Mouse (Mus musculus) embryonic fibroblast, embryonic 13.5 days (primary cell): ENCODE measurements at regions not wholly inside any gene's neighbourhood (a gene's known extent, or its start where the extent isn't known, plus 50 kb on each side); places are given as distances from the start of the nearest gene placed in this dataset.

Experiments used
- H3K27ac ChIP-seq: 2 replicates; pipeline ENCODE4 v1.5.1; 2012; ENCODE audit warnings: low read length, control low read depth, inconsistent platforms; ENCODE audit not compliant: insufficient read depth
- H3K4me1 ChIP-seq: 2 replicates; pipeline ENCODE4 v1.6.1; 2011; ENCODE audit warnings: low read length; ENCODE audit not compliant: control insufficient read depth, insufficient read depth
- H3K4me3 ChIP-seq: 2 replicates; pipeline ENCODE4 v1.5.1; 2011; ENCODE audit warnings: mild to moderate bottlenecking, control low read depth, low read length; ENCODE audit not compliant: insufficient read depth
- CTCF ChIP-seq: IDR thresholded peaks from 2 replicates; pipeline ENCODE4 v1.5.1; 2011; ENCODE audit warnings: mild to moderate bottlenecking, control low read depth, low read length, moderate library complexity, borderline replicate concordance; ENCODE audit not compliant: insufficient read depth
- POLR2A ChIP-seq: IDR thresholded peaks from 2 replicates; pipeline ENCODE4 v1.6.1; 2011; ENCODE audit warnings: low read depth, mild to moderate bottlenecking, control low read depth, low read length, moderate library complexity

DNA sequence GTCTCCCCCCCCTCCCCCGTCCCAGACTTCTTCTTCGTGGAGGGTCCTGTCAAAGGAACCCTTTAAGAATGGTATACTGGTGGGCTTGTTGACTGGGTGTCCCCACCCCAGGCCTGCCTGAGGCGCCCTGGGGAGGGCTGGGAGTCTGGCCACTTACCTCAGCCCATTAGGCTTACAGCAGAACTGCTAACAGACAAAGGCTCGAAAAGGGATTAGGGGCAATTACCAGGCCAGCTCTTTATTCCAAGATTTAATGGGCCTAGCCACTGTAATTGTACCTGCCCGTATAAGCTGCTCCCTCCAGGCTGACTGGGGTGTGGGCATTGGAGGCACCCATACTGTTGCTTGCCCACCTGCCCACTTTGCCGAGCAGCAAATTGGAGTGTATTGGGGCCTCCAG lies 93.8 kb upstream of the Pitx1 start:
- Histone ChIP-seq H3K27ac (no peak overlapping the region), H3K4me1 (0 out of 2 replicates have a peak, but pooled peaks cover 3% of the 10 kb centered on the region), H3K4me3 (no peak overlapping the region)
- TF ChIP-seq POLR2A (no peak), CTCF (no peak)

DNA sequence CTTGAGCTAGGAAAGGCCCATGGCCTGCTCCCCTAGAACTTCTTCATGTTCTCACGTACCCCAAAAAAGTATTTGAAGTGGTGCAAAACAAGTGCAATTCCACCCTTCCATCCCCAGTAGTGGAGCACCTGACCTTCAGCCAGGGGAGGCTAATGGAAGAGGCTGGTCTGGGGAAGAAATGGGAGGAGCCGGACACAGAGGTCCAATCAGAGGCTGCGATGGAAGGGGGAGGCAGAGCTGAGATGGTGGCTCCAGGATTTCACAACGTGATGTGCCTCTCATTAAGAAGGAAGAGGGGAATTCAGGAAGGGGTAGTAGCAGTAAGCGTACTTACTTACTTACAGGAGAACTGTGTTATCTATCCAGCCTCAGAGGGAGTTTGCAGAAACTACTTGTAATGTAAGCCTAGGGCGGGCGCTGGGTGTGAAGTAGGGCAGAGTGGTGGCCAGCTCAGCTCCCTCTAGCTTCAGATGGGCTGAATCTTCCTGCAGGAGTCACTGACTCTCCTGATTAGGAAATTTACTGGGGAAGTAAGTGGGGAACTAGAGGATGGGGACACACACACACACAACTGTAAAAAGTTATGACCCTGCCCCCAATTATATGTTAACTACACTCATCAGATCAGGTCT lies 87.6 kb upstream of the Pitx1 start:
- 0 out of 2 replicates have a peak, but pooled peaks cover 3% of the 10 kb centered on the region for H3K4me1 ChIP-seq
- H3K4me3 ChIP-seq = no peak overlapping the region
- no peak for TF ChIP-seq CTCF
- TF ChIP-seq POLR2A = no peak
- no peak overlapping the region for H3K27ac ChIP-seq

DNA sequence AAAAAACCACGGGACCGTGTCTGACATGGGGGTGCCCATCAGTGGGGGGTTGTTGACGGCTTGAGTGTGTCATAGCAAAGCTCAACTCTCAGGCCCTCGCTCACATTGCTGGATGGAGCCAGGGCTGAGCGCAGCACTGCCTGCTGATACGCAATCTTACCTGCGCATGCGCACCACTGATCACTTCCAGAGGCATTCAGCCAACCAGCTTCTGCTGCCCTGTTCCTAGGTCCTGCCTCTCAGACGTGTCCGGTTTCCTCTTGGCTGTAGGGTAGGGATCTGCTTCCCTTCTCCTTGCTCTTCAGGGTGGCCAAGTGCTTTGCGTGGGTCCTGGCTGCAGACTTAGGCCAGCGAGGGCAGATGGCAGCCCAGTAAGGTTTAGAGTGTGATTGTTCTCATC lies 81.3 kb upstream of the Pitx1 start:
- Histone ChIP-seq H3K4me3 (no peak overlapping the region), H3K4me1 (no peaks in the 10 kb centered on the region), H3K27ac (no peak overlapping the region)
- TF ChIP-seq POLR2A = no peak
- no peak for TF ChIP-seq CTCF

DNA sequence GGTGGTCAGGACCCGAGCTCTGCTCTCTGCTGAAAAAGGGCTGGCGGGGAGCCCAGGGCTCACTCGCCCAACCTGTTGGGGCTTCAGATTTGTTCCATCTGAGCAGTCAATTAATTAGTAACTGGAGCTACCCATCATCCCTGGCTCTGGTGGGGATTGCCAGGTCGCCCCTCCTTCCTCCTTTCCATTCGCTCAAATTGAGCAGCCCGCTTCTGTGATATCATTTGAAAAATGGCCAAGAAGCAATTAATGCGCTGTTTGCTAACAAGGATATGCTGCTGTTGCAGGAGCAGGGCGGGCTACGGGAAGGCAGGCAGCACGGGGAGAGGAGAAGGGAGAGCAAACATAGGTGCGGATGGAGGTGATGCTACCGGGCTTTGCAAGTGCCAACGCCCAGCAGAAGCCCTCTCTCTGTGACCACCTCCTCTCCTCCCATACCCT lies 76.3 kb upstream of the Pitx1 start:
- TF ChIP-seq POLR2A (no peak), CTCF (no peak)

DNA sequence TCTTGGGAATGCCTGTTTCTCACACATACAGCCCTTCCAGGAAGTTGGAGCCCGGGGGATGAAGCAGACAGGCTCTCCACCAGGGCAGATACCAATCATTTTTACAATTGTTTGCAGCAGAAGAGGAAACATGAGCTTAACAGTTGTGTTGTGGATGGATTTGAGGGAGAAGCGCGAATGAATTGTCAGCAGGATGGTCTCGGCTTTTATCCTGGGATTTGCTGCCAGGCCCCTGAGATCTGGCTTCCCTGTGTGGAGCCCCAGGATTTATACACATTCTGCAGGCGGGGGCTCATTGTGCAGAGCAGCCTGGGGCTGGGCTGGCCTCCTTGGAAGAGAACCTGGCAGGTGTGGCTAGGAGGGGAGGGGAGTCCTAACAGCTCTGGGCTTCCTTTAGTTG lies 73.9 kb upstream of the Pitx1 start:
- H3K4me3 ChIP-seq = no peak overlapping the region
- no peaks in the 10 kb centered on the region; the same call in 1 of the 2 replicates for H3K4me1 ChIP-seq
- TF ChIP-seq CTCF (no peak), POLR2A (no peak)
- H3K27ac ChIP-seq = no peak overlapping the region

More for the DNA sequence above, 76.3 kb upstream of the Pitx1 start:
- Histone ChIP-seq H3K27ac (no peak overlapping the region), H3K4me1 (no peaks in the 10 kb centered on the region; the same call in 1 of the 2 replicates), H3K4me3 (no peak overlapping the region)

DNA sequence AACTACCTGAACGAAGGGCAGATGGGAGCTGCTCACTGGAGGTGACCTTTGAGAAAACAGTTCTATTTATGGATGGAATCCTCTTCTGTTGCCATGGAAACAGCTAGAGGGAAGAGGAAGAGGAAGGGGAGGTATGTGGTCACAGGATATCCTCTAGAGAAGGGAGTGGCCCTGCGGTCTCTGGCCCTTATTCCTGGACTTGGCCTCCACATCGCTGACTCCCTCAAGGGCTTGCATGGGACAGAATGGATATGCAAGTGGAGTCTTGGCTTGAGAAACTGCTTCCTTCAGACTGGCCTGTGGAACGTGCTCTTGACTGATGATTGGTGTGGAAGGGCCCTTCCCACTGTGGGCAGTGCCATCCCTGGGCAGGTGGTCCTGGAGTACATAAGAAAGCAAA lies 68.9 kb upstream of the Pitx1 start:
- Histone ChIP-seq H3K4me3 (no peak overlapping the region), H3K27ac (no peak overlapping the region), H3K4me1 (no peaks in the 10 kb centered on the region)
- TF ChIP-seq CTCF (no peak), POLR2A (no peak)

DNA sequence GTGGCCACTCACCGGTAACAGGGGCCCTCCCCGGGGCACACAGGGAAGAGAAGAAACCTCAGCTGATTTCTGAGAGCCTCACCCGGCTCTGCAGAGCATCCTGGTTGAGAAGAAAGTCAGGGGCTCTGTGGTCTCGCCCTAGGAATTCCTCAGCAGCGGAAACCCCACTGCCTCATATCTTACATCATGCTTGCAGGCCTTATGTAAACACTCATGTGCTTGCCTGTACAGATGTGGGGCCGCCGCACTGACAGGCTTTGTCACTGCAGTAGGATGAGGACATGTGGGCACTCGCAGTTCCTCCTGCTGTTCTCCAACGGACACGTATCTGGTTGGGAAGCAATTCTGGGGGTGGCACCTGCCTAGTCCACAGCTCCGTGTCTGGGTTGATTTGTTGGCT lies 66.3 kb upstream of the Pitx1 start:
- Histone ChIP-seq H3K27ac (no peak overlapping the region), H3K4me3 (no peak overlapping the region), H3K4me1 (no peaks in the 10 kb centered on the region)
- TF ChIP-seq POLR2A = no peak
- TF ChIP-seq CTCF = no peak

DNA sequence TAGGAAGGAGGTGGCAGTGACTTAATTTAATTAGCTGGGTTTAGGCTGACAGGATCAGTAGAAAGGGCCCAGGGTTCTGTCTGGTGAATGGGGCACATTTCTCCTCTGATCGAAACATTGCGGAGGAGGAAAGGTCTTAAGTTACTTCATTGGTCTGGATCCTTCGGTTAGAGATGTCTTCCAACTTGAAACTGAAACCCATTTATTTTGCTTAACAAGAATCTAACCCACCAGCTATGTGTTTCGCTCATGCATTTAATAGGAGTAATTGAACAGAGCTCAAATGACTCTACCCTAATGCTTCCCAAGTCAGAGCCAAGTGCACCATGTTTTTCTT lies 64.2 kb upstream of the Pitx1 start:
- no peak overlapping the region for H3K4me3 ChIP-seq
- H3K27ac ChIP-seq = no peak overlapping the region
- TF ChIP-seq POLR2A = no peak
- TF ChIP-seq CTCF = no peak
- H3K4me1 ChIP-seq = no peaks in the 10 kb centered on the region

DNA sequence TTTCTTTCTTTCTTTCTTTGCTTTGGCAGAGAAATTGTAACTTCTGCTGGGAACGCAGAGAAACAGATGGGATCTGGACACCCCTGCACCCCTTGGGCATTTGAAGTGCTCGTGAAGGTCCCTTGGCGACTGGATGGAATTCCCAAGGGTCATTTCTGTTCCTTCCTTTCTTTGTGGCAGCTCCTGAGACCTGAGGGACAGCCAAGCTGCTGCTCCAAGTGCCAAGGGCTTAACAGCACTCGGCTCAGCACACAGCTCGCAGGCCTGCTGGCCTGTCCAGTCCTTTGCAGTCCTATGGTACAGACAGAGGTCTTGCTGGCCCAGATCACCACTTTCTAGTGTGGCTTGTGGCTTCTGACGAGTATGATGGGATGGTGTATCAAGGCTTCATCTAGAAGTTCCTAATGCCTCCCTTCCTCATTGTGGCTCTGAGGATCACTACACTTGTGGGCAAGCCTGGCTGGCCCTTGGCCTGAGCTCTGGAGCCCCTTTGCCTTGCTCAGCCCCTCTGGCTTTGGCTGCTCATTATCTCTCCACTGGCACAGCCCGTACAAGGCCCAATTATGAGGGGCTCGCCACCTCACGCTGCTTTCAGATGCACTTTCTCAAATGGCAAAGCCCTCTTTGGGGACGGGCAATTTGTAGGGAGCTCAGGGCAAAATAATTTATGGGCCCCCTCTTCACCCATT lies 63.7 kb upstream of the Pitx1 start:
- no peak for TF ChIP-seq CTCF
- no peak for TF ChIP-seq POLR2A
- H3K4me1 ChIP-seq = no peaks in the 10 kb centered on the region
- H3K27ac ChIP-seq = no peak overlapping the region
- no peak overlapping the region for H3K4me3 ChIP-seq

DNA sequence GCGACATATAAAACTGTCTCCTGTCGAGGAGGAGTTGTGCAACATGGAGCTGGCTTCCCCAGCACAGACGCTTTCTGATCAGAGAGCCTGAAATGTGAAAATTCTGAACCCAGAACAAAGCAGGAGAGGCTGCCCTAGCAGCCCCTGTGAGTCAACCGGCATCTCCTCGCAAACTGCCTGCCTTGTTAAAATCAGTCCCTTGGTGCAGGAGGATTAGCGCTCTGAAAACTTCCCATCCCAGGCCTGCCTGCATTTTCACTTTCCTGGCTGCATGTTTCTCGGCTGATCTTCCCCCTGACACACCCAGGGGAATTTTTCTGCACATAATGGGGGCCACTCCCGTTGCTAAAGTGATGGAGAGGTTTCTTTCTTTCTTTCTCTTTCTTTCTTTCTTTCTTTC lies 63.0 kb upstream of the Pitx1 start:
- H3K4me1 ChIP-seq = no peaks in the 10 kb centered on the region
- H3K27ac ChIP-seq = no peak overlapping the region
- TF ChIP-seq POLR2A = no peak
- TF ChIP-seq CTCF = no peak
- H3K4me3 ChIP-seq = no peak overlapping the region
